Mouse (Mus musculus): ENCODE data around the gene 4833439L19Rik. TPM values are rescaled to one million over a fixed set of nuclear protein-coding genes. Genes with fewer than 3 reads are reported as not detected.

The 4833439L19Rik gene
- total and polyA plus RNA-seq, 3 experiments = 23.1 to 25.0 (median 23.5) TPM

GRCm38 (mm10) chr13:54521181-54521580, 44.1 kb downstream of the 4833439L19Rik start:
- in situ Hi-C loops (cut with MboI; ENCODE audit: low pct_ligation_motif_present, low pct_unique_long_range_greater_than_20kb, low sequenced_read_pairs) (no loop called here), dilution Hi-C loops (cut with MboI; ENCODE audit: extremely low pct_ligation_motif_present, extremely low pct_unique_long_range_greater_than_20kb, low sequenced_read_pairs) (no loop called here)
- Histone ChIP-seq H3K9ac (ENCODE audit: insufficient read depth, low read depth) (no peak overlapping the region), H3K4me2 (ENCODE audit: insufficient read depth, low read depth, poor library complexity, severe bottlenecking) (no peak overlapping the region), H3K4me1 (ENCODE audit: control insufficient read depth in 1 of 2, insufficient read depth in 2 of 2) (no peaks in the 10 kb centered on the region; a peak in 1 of 4 replicates), H3K27me3 (replicated peaks) (no peaks in the 10 kb centered on the region), H3K9me3 (replicated peaks; ENCODE audit: low read length) (no peaks in the 10 kb centered on the region), H3K79me2 (replicated peaks; ENCODE audit: control insufficient read depth, extremely low read depth, insufficient read depth, poor library complexity, severe bottlenecking) (no peaks in the 10 kb centered on the region), H3K4me3 (replicated peaks in 1 of 3; ENCODE audit: low read depth in 2 of 3, low read length in 2 of 3, poor library complexity in 1 of 3) (no peak overlapping the region), H3K36me3 (replicated peaks in 1 of 2; ENCODE audit: control insufficient read depth in 1 of 2, insufficient read depth in 1 of 2, low read length in 1 of 2) (peaks cover 26 to 50% of the 10 kb centered on the region in 2 experiments), H3K27ac (ENCODE audit: insufficient read depth, low read depth) (no peak overlapping the region)
- DNase-seq (ENCODE audit: extremely low read depth) = no peak
- TF ChIP-seq JUND (conservative IDR thresholded peaks at IDR 0.05; ENCODE audit: low read depth, low read length) (no peak), SMC3 (IDR thresholded peaks at IDR 0.05; ENCODE audit: low read depth, low read length) (no peak), TBP (conservative IDR thresholded peaks at IDR 0.05; ENCODE audit: low read depth, low read length) (no peak), BHLHE40 (IDR thresholded peaks at IDR 0.05; ENCODE audit: low read depth, low read length) (no peak), MYC (IDR thresholded peaks at IDR 0.05; ENCODE audit: low read depth, low read length) (no peak), NRF1 (IDR thresholded peaks at IDR 0.05; ENCODE audit: low read depth, low read length) (no peak), ZC3H11A (IDR thresholded peaks at IDR 0.05; ENCODE audit: low read depth, low read length) (no peak), MAX (IDR thresholded peaks at IDR 0.05; ENCODE audit: low read length) (no peak), SIN3A (IDR thresholded peaks at IDR 0.05; ENCODE audit: low read length) (no peak), E2F4 (IDR thresholded peaks at IDR 0.05; ENCODE audit: insufficient replicate concordance, low read depth, low read length) (no peak), ZNF384 (IDR thresholded peaks at IDR 0.05; ENCODE audit: low read depth, low read length) (no peak), CHD2 (IDR thresholded peaks at IDR 0.05; ENCODE audit: low read length) (no peak), USF1 (IDR thresholded peaks at IDR 0.05; ENCODE audit: low read depth, low read length) (no peak), USF2 (conservative IDR thresholded peaks at IDR 0.05; ENCODE audit: low read depth, low read length) (no peak), MAFK (IDR thresholded peaks at IDR 0.05; ENCODE audit: insufficient replicate concordance, low read length) (no peak), EP300 (IDR thresholded peaks at IDR 0.05; ENCODE audit: low read length) (no peak), ETS1 (conservative IDR thresholded peaks at IDR 0.05; ENCODE audit: low read depth, low read length) (no peak), UBTF (IDR thresholded peaks at IDR 0.05; ENCODE audit: low read depth, low read length) (no peak), IRF4 (IDR thresholded peaks at IDR 0.05; ENCODE audit: low read depth, low read length) (no peak), TCF12 (IDR thresholded peaks at IDR 0.05; ENCODE audit: low read depth, low read length) (no peak)

- TF ChIP-seq CTCF (conservative IDR thresholded peaks at IDR 0.05 in 1 of 2, IDR thresholded peaks at IDR 0.05 in 1 of 2; ENCODE audit: low read depth in 2 of 2, low read length in 2 of 2) (peak in 1 of 2 experiments; percentile 65; a peak in 2 of 4 replicates), EP300 (IDR thresholded peaks at IDR 0.05; ENCODE audit: low read length) (no peak), SMC3 (IDR thresholded peaks at IDR 0.05; ENCODE audit: low read depth, low read length) (peak; percentile 67), RAD21 (IDR thresholded peaks at IDR 0.05; ENCODE audit: low read depth, low read length) (peak; percentile 44)
- peaks cover 17 to 44% of the 10 kb centered on the region in 2 experiments for H3K36me3 ChIP-seq (replicated peaks in 1 of 2; ENCODE audit: control insufficient read depth in 1 of 2, insufficient read depth in 1 of 2, low read length in 1 of 2)
- H3K4me3 ChIP-seq (replicated peaks in 1 of 3; ENCODE audit: low read depth in 2 of 3, low read length in 2 of 3, poor library complexity in 1 of 3) = no peak overlapping the region
- no peaks in the 10 kb centered on the region for H3K27me3 ChIP-seq (replicated peaks)
- no peaks in the 10 kb centered on the region for H3K79me2 ChIP-seq (replicated peaks; ENCODE audit: control insufficient read depth, extremely low read depth, insufficient read depth, poor library complexity, severe bottlenecking)
- DNase-seq (ENCODE audit: extremely low read depth) = peak; percentile 50
- no peaks in the 10 kb centered on the region for H3K4me1 ChIP-seq (ENCODE audit: control insufficient read depth in 1 of 2, insufficient read depth in 2 of 2)
- H3K9me3 ChIP-seq (replicated peaks; ENCODE audit: low read length) = peaks cover 2% of the 10 kb centered on the region
- dilution Hi-C loops (cut with MboI; ENCODE audit: extremely low pct_ligation_motif_present, extremely low pct_unique_long_range_greater_than_20kb, low sequenced_read_pairs) (no loop called here), in situ Hi-C loops (cut with MboI; ENCODE audit: low pct_ligation_motif_present, low pct_unique_long_range_greater_than_20kb, low sequenced_read_pairs) (no loop called here)
- no peak overlapping the region for H3K4me2 ChIP-seq (ENCODE audit: insufficient read depth, low read depth, poor library complexity, severe bottlenecking)
- H3K27ac ChIP-seq (ENCODE audit: insufficient read depth, low read depth) = no peak overlapping the region
- no peak overlapping the region for H3K9ac ChIP-seq (ENCODE audit: insufficient read depth, low read depth)
Measured at GRCm38 (mm10) chr13:54520221-54520620, 45.0 kb downstream of the 4833439L19Rik start.

All from CH12.LX (cell line).